Comparison of ENCODE assay signal across 9 mouse cellular contexts in the genomic region with DNA sequence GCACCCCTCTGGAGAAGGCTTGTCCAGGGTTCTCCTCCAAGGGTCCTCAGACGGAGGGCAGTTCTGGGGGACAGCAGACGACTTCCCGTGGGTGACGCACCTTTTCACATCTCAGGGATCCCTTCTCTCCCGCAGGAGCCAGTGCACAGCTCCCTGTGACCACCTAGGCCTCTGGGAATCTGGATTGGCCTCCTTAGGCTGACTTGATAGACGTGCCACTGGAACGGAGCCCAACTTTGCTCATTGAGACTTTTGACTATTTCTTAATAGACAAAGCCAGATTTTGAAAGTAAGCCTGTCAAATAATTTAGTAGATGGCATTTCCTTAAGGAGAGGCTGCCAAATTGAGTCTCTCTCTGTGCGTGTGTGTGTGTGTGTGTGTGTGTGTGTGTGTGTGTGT. TPM values are rescaled to one million over a fixed set of nuclear protein-coding genes. Genes with fewer than 3 reads are reported as not detected.
DNase-seq lines count a peak whose midpoint lies in the region; ATAC-seq lines count a peak whose summit lies in the region.
"Had no signal": no experiment of that assay in that cellular context is flagged by ENCODE, and none has a peak within 500 bp of the region (broad histone marks: within the 10 kb centered on the region; RNA-seq: fewer than 3 reads in every experiment).

No protein-coding gene starts in this region.

- peak overlapping the region; percentile 89 for H3K27ac ChIP-seq in heart, embryonic 13.5 days (replicated peaks)
- peak overlapping the region; percentile 93 for H3K27ac ChIP-seq in forebrain, embryonic 12.5 days
- H3K27ac ChIP-seq in midbrain, embryonic 16.5 days (ENCODE audit: low read length), result no peak overlapping the region

- no peak for DNase-seq in heart, postnatal 14 days
- DNase-seq in kidney, postnatal 10 days, result peak; percentile 58
- no peak for DNase-seq in B cell, adult 2 months
- DNase-seq in thymus, postnatal 10 days (ENCODE audit: low spot score in 2 of 2), result no peak

- WGBS in heart, embryonic 13.5 days, result 28% methylated on average over 8 of the region's 8 CpGs
- 2% methylated on average over 8 of the region's 8 CpGs for WGBS in forebrain, embryonic 12.5 days
- WGBS in midbrain, embryonic 16.5 days, result 13% methylated on average over 8 of the region's 8 CpGs

- H3K4me1 ChIP-seq in heart, embryonic 13.5 days, result peaks cover 29% of the 10 kb centered on the region
- H3K4me1 ChIP-seq in forebrain, embryonic 12.5 days, result peaks cover 27% of the 10 kb centered on the region
- peaks cover 12% of the 10 kb centered on the region; the same call in 1 of the 2 replicates for H3K4me1 ChIP-seq in midbrain, embryonic 16.5 days (ENCODE audit: control insufficient read depth, insufficient read depth, low read length)

- H3K9me3 ChIP-seq in heart, embryonic 13.5 days, result no peaks in the 10 kb centered on the region
- no peaks in the 10 kb centered on the region for H3K9me3 ChIP-seq in forebrain, embryonic 12.5 days
- H3K9me3 ChIP-seq in midbrain, embryonic 16.5 days (replicated peaks; ENCODE audit: control insufficient read depth, low read length, poor library complexity, severe bottlenecking), result no peaks in the 10 kb centered on the region

- H3K27me3 ChIP-seq in heart, embryonic 13.5 days (replicated peaks), result peaks cover 14% of the 10 kb centered on the region
- H3K27me3 ChIP-seq in forebrain, embryonic 12.5 days, result peaks cover 38% of the 10 kb centered on the region
- H3K27me3 ChIP-seq in midbrain, embryonic 16.5 days (ENCODE audit: control insufficient read depth, insufficient read depth, low read depth, low read length), result peaks cover 5% of the 10 kb centered on the region; the same call in 1 of the 2 replicates

- peaks cover 22% of the 10 kb centered on the region for H3K36me3 ChIP-seq in heart, embryonic 13.5 days
- peaks cover 21% of the 10 kb centered on the region for H3K36me3 ChIP-seq in forebrain, embryonic 12.5 days (replicated peaks)
- H3K36me3 ChIP-seq in midbrain, embryonic 16.5 days (ENCODE audit: control insufficient read depth, insufficient read depth, low read length), result no peaks in the 10 kb centered on the region; the same call in 1 of the 2 replicates

- peak overlapping the region; percentile 76 for H3K4me3 ChIP-seq in heart, embryonic 13.5 days
- H3K4me3 ChIP-seq in forebrain, embryonic 12.5 days (replicated peaks), result peak overlapping the region; percentile 82
- H3K4me3 ChIP-seq in midbrain, embryonic 16.5 days (ENCODE audit: low read depth, low read length), result peak overlapping the region; percentile 74
- H3K4me3 ChIP-seq: erythroblast, embryonic 14.5 days had no signal

- peak overlapping the region; percentile 90 for H3K4me2 ChIP-seq in heart, embryonic 13.5 days
- H3K4me2 ChIP-seq in forebrain, embryonic 12.5 days, result peak overlapping the region; percentile 63
- H3K4me2 ChIP-seq in midbrain, embryonic 16.5 days (ENCODE audit: low read length), result peak overlapping the region; percentile 82

- no peak for ATAC-seq in heart, embryonic 13.5 days (ENCODE audit: extremely low read depth, insufficient number of reproducible peaks, low FRiP score, low TSS enrichment)
- ATAC-seq in forebrain, embryonic 12.5 days (ENCODE audit: low FRiP score), result no peak
- ATAC-seq in midbrain, embryonic 16.5 days, result no peak
- ATAC-seq in erythroblast, adult 5-6 weeks (replicated peaks; ENCODE audit: low FRiP score, poor library complexity, severe bottlenecking), result no peak

- peak overlapping the region; percentile 87 for H3K9ac ChIP-seq in heart, embryonic 13.5 days
- peak overlapping the region; percentile 83 for H3K9ac ChIP-seq in forebrain, embryonic 12.5 days
- H3K9ac ChIP-seq in midbrain, embryonic 16.5 days (ENCODE audit: low read depth, low read length), result peak overlapping the region; percentile 75

- intact Hi-C loops in heart, postnatal 14 days (cut with DNase I), result loop anchor here (5.0 kb wide), 1 partner anchor 316 kb away; no protein-coding TSS in a partner anchor

RNA-seq across cellular contexts. Expression of a gene that starts 1.6 kb away (rescaled TPM):
- polyA plus RNA-seq in heart, embryonic 13.5 days (2015; fragmentation: Nextera tagmentation; extraction: Ambion mirVana), result 9.1 and 10.8 TPM in 2 replicates
- 1 to 10 TPM in 1 of 2 experiments, under 1 TPM in 1; 0.59 to 1.4 TPM for total RNA-seq in heart, postnatal 14 days (2021)
- polyA plus RNA-seq in forebrain, embryonic 12.5 days (2016; fragmentation: Nextera tagmentation; extraction: Ambion mirVana), result 51.5 and 60.9 TPM in 2 replicates
- polyA plus RNA-seq in midbrain, embryonic 16.5 days (2015; fragmentation: Nextera tagmentation; extraction: Ambion mirVana), result 4.7 and 5.9 TPM in 2 replicates
- total RNA-seq in erythroblast, adult 5-6 weeks (2015; ENCODE audit: low replicate concordance), result 1.2 TPM in 1 of 2 replicates, not detected in the other
- not detected in 2 replicates for total RNA-seq in erythroblast, adult 5-6 weeks (2017; ENCODE audit: low replicate concordance)
- polyA plus RNA-seq: erythroblast, embryonic 14.5 days had no signal

RNA-seq across cellular contexts. Expression of a gene that starts 29.0 kb away (rescaled TPM):
- 26.0 and 27.4 TPM in 2 replicates for polyA plus RNA-seq in heart, embryonic 13.5 days (2015; fragmentation: Nextera tagmentation; extraction: Ambion mirVana)
- 10 to 100 TPM; 36.8 to 42.9 TPM for total RNA-seq in heart, postnatal 14 days (2021)
- polyA plus RNA-seq in forebrain, embryonic 12.5 days (2016; fragmentation: Nextera tagmentation; extraction: Ambion mirVana), result 28.1 and 32.4 TPM in 2 replicates
- 31.8 and 33.6 TPM in 2 replicates for polyA plus RNA-seq in midbrain, embryonic 16.5 days (2015; fragmentation: Nextera tagmentation; extraction: Ambion mirVana)
- 15.0 and 25.3 TPM in 2 replicates for total RNA-seq in erythroblast, adult 5-6 weeks (2015; ENCODE audit: low replicate concordance)
- 11.1 and 23.3 TPM in 2 replicates for total RNA-seq in erythroblast, adult 5-6 weeks (2017; ENCODE audit: low replicate concordance)
